Mouse (Mus musculus) heart, embryonic 14.5 days (tissue): ENCODE data around the gene Kif28. TPM values are rescaled to one million over a fixed set of nuclear protein-coding genes. Genes with fewer than 3 reads are reported as not detected.

ENCODE experiments used
- ATAC-seq: fragments of 200-750 bp; cut with Nextera tagmentation; 2 replicates; pipeline ENCODE4 v1.8.0; 2017; ENCODE audit warnings: low read depth, moderate TSS enrichment; ENCODE audit not compliant: insufficient number of reproducible peaks, insufficient read depth, low FRiP score
- H3K27ac ChIP-seq, 2 experiments: fragments of 200-500 bp in 1 of 2; fragments of 300-500 bp in 1 of 2; sonication (generic) in 1 of 2; replicated peaks in 1 of 2; 2 replicates each; pipeline ENCODE4 v1.5.1; 2012 to 2014; ENCODE audit warnings: low read depth in 2 of 2, low read length in 2 of 2, control low read depth in 1 of 2, mild to moderate bottlenecking in 1 of 2, mixed read lengths in 1 of 2; ENCODE audit not compliant: control insufficient read depth in 1 of 2, insufficient read depth in 1 of 2
- H3K27me3 ChIP-seq: fragments of 300-500 bp; sonication (generic); 2 replicates; pipeline ENCODE4 v1.6.1; 2014; ENCODE audit warnings: mild to moderate bottlenecking, low read length, control low read depth; ENCODE audit not compliant: control insufficient read depth, insufficient read depth
- H3K36me3 ChIP-seq: fragments of 300-500 bp; sonication (generic); 2 replicates; pipeline ENCODE4 v1.6.1; 2014; ENCODE audit warnings: mild to moderate bottlenecking, control low read depth, low read length, mixed read lengths; ENCODE audit not compliant: control insufficient read depth, insufficient read depth
- H3K4me1 ChIP-seq, 2 experiments: fragments of 200-500 bp in 1 of 2; fragments of 300-500 bp in 1 of 2; sonication (generic) in 1 of 2; 2 replicates each; pipeline ENCODE4 v1.6.1; 2012 to 2014; ENCODE audit warnings: low read length in 2 of 2, control low read depth in 1 of 2, mixed read lengths in 1 of 2; ENCODE audit not compliant: control insufficient read depth in 2 of 2, insufficient read depth in 2 of 2
- H3K4me2 ChIP-seq: fragments of 300-500 bp; sonication (generic); 2 replicates; pipeline ENCODE4 v1.6.1; 2014; ENCODE audit warnings: mild to moderate bottlenecking, low read length
- H3K4me3 ChIP-seq, 2 experiments: fragments of 200-500 bp in 1 of 2; fragments of 300-500 bp in 1 of 2; sonication (generic) in 1 of 2; 2 replicates each; pipeline ENCODE4 v1.5.1; 2012 to 2014; ENCODE audit warnings: low read length in 2 of 2, mild to moderate bottlenecking in 2 of 2, control low read depth in 1 of 2, low read depth in 1 of 2, moderate library complexity in 1 of 2; ENCODE audit not compliant: control insufficient read depth in 1 of 2, insufficient read depth in 1 of 2
- H3K9ac ChIP-seq: fragments of 300-500 bp; sonication (generic); 2 replicates; pipeline ENCODE4 v1.6.1; 2014; ENCODE audit warnings: mild to moderate bottlenecking, low read length
- H3K9me3 ChIP-seq: fragments of 300-500 bp; sonication (generic); 2 replicates; pipeline ENCODE4 v1.6.1; 2016; ENCODE audit warnings: low read length, control low read depth; ENCODE audit not compliant: control insufficient read depth
- WGBS: fragments of 180-500 bp; shearing (Covaris S2); extraction: QIAGEN DNeasy Blood & Tissue Kit; methylation state at CpG from one replicate; pipeline ENCODE4 v1.1.7; 2014; 5-methylcytosine and 5-hydroxymethylcytosine counted together
- polyA plus RNA-seq: library from polyadenylated mRNA; unstranded; fragments of >200 nt; fragmentation: Nextera tagmentation; extraction: Ambion mirVana; gene quantifications from 2 replicates; pipeline ENCODE4 v1.2.1, GENCODE M21; 2014

Kif28 gene
- polyA plus RNA-seq: 0.11 TPM in 1 of 2 replicates, not detected in the other

GRCm38 (mm10) chr1:179745171-179745570 is at the start of gene Kif28:
Kif28 (minus strand) TSS chr1:179745271.
- no peak for ATAC-seq
- 94% methylated on average over 9 of the region's 9 CpGs for WGBS
- 0 out of 4 replicates have a peak, but pooled peaks cover 0 to 4% of the 10 kb centered on the region in 2 experiments for H3K4me1 ChIP-seq
- H3K9ac ChIP-seq: no peak within 1 kb of the TSS
- H3K4me2 ChIP-seq: no peak within 1 kb of the TSS
- no peaks in the 10 kb centered on the region for H3K9me3 ChIP-seq
- no peaks in the 10 kb centered on the region for H3K27me3 ChIP-seq
- H3K36me3 ChIP-seq: peaks cover 69% of the 10 kb centered on the region
- no peak within 1 kb of the TSS for H3K27ac ChIP-seq
- no peak within 1 kb of the TSS for H3K4me3 ChIP-seq

GRCm38 (mm10) chr1:179787281-179787680 is 42.2 kb upstream of the Kif28 start:
- Histone ChIP-seq H3K4me2 (no peak overlapping the region), H3K4me1 (no peaks in the 10 kb centered on the region), H3K36me3 (peaks cover 97% of the 10 kb centered on the region), H3K9me3 (no peaks in the 10 kb centered on the region), H3K27me3 (no peaks in the 10 kb centered on the region), H3K4me3 (no peak overlapping the region), H3K9ac (no peak overlapping the region), H3K27ac (no peak overlapping the region)
- no peak for ATAC-seq
- 69% methylated on average over 4 of the region's 4 CpGs for WGBS

GRCm38 (mm10) chr1:179785502-179785901 is 40.4 kb upstream of the Kif28 start:
- no peaks in the 10 kb centered on the region for H3K4me1 ChIP-seq
- no peak for ATAC-seq
- peaks cover 95% of the 10 kb centered on the region for H3K36me3 ChIP-seq
- no peak overlapping the region for H3K9ac ChIP-seq
- H3K27me3 ChIP-seq: no peaks in the 10 kb centered on the region
- no peak overlapping the region for H3K27ac ChIP-seq
- 89% methylated on average over 5 of the region's 5 CpGs for WGBS
- no peak overlapping the region for H3K4me3 ChIP-seq
- no peaks in the 10 kb centered on the region for H3K9me3 ChIP-seq
- H3K4me2 ChIP-seq: no peak overlapping the region

GRCm38 (mm10) chr1:179784098-179784497 is 39.0 kb upstream of the Kif28 start:
- no peak overlapping the region for H3K9ac ChIP-seq
- H3K4me2 ChIP-seq: no peak overlapping the region
- no peak overlapping the region for H3K4me3 ChIP-seq
- no peaks in the 10 kb centered on the region for H3K27me3 ChIP-seq
- H3K36me3 ChIP-seq: peaks cover 95% of the 10 kb centered on the region
- no peak overlapping the region for H3K27ac ChIP-seq
- no peak for ATAC-seq
- H3K4me1 ChIP-seq: no peaks in the 10 kb centered on the region
- 89% methylated on average over 4 of the region's 4 CpGs for whole genome bisulfite sequencing
- no peaks in the 10 kb centered on the region for H3K9me3 ChIP-seq

- 92% methylated on average over 8 of the region's 8 CpGs for WGBS
- Histone ChIP-seq H3K27me3 (no peaks in the 10 kb centered on the region), H3K4me3 (no peak overlapping the region), H3K27ac (no peak overlapping the region), H3K36me3 (peaks cover 96% of the 10 kb centered on the region), H3K9ac (no peak overlapping the region), H3K4me2 (no peak overlapping the region), H3K9me3 (no peaks in the 10 kb centered on the region), H3K4me1 (no peaks in the 10 kb centered on the region)
- no peak for ATAC-seq
These were observed 31.8 kb upstream of the Kif28 start for GRCm38 (mm10) chr1:179776831-179777230.

- Histone ChIP-seq H3K27ac (no peak overlapping the region), H3K27me3 (no peaks in the 10 kb centered on the region), H3K4me1 (no peaks in the 10 kb centered on the region), H3K9ac (no peak overlapping the region), H3K9me3 (no peaks in the 10 kb centered on the region), H3K4me2 (no peak overlapping the region), H3K4me3 (no peak overlapping the region), H3K36me3 (peaks cover 92% of the 10 kb centered on the region)
- WGBS: 90% methylated on average over 4 of the region's 4 CpGs
- ATAC-seq: no peak
These were observed 15.5 kb upstream of the Kif28 start for GRCm38 (mm10) chr1:179760553-179760952.

GRCm38 (mm10) chr1:179760086-179760485 is 15.0 kb upstream of the Kif28 start:
- no peaks in the 10 kb centered on the region for H3K4me1 ChIP-seq
- no peak overlapping the region for H3K4me3 ChIP-seq
- peaks cover 93% of the 10 kb centered on the region for H3K36me3 ChIP-seq
- H3K27ac ChIP-seq: no peak overlapping the region
- H3K27me3 ChIP-seq: no peaks in the 10 kb centered on the region
- no peaks in the 10 kb centered on the region for H3K9me3 ChIP-seq
- 83% methylated on average over 5 of the region's 5 CpGs for WGBS
- ATAC-seq: no peak
- no peak overlapping the region for H3K9ac ChIP-seq
- no peak overlapping the region for H3K4me2 ChIP-seq

- no peak overlapping the region for H3K4me2 ChIP-seq
- H3K27ac ChIP-seq: no peak overlapping the region
- H3K4me1 ChIP-seq: no peaks in the 10 kb centered on the region
- H3K9me3 ChIP-seq: no peaks in the 10 kb centered on the region
- no peak overlapping the region for H3K9ac ChIP-seq
- H3K36me3 ChIP-seq: peaks cover 91% of the 10 kb centered on the region
- no peak overlapping the region for H3K4me3 ChIP-seq
- no peak for ATAC-seq
- no peaks in the 10 kb centered on the region for H3K27me3 ChIP-seq
These were observed 11.4 kb upstream of the Kif28 start for GRCm38 (mm10) chr1:179756477-179756876.
